Mouse (Mus musculus): ENCODE measurements around the gene Ggt5.
"Not testable (repeated sequence)": the region's sequence is repeated elsewhere in the genome, so short reads cannot be mapped to it uniquely, and the experiment has no call there.

The Ggt5 gene

GRCm38 (mm10) chr10:75589129-75589528, at the start of gene Ggt5:
Gene Ggt5 (plus strand): TSS chr10:75589340.
- no peak for DNase-seq (ENCODE audit: low spot score in 2 of 2)

- DNase-seq (ENCODE audit: low spot score in 2 of 2): no peak
Observed at GRCm38 (mm10) chr10:75547901-75548300, 41.2 kb upstream of the Ggt5 start.

- DNase-seq (ENCODE audit: low spot score in 2 of 2): peak in 1 of 2 experiments; percentile 29
Observed at GRCm38 (mm10) chr10:75548486-75548885, 40.7 kb upstream of the Ggt5 start.

GRCm38 (mm10) chr10:75549886-75550285, 39.3 kb upstream of the Ggt5 start:
- DNase-seq (ENCODE audit: low spot score in 2 of 2): no peak

GRCm38 (mm10) chr10:75551175-75551574, 38.0 kb upstream of the Ggt5 start:
- DNase-seq (ENCODE audit: low spot score in 2 of 2): no peak

- no peak for DNase-seq (ENCODE audit: low spot score in 2 of 2)
Observed at GRCm38 (mm10) chr10:75552106-75552505, 37.0 kb upstream of the Ggt5 start.

GRCm38 (mm10) chr10:75552701-75553450, 36.3 kb upstream of the Ggt5 start:
- no peak for DNase-seq (ENCODE audit: low spot score in 2 of 2)

- DNase-seq (ENCODE audit: low spot score in 2 of 2): no peak
Observed at GRCm38 (mm10) chr10:75554090-75554489, 35.0 kb upstream of the Ggt5 start.

- no peak for DNase-seq (ENCODE audit: low spot score in 2 of 2)
Observed at GRCm38 (mm10) chr10:75555557-75555956, 33.6 kb upstream of the Ggt5 start.

GRCm38 (mm10) chr10:75556026-75556425, 33.1 kb upstream of the Ggt5 start:
- DNase-seq (ENCODE audit: low spot score in 2 of 2): peak; percentile 63 to 82

- DNase-seq (ENCODE audit: low spot score in 2 of 2): peak in 1 of 2 experiments; percentile 65
Observed at GRCm38 (mm10) chr10:75558515-75558914, 30.6 kb upstream of the Ggt5 start.

- no peak for DNase-seq (ENCODE audit: low spot score in 2 of 2)
Observed at GRCm38 (mm10) chr10:75559041-75559675, 30.0 kb upstream of the Ggt5 start.

GRCm38 (mm10) chr10:75559676-75560548, 29.2 kb upstream of the Ggt5 start, which contains the start of gene Lrrc75b:
Gene Lrrc75b (minus strand): TSS chr10:75560330.
- DNase-seq (ENCODE audit: low spot score in 2 of 2): peak in 1 of 2 experiments; percentile 29

GRCm38 (mm10) chr10:75560549-75560899, 28.6 kb upstream of the Ggt5 start:
- DNase-seq (ENCODE audit: low spot score in 2 of 2): no peak

GRCm38 (mm10) chr10:75561071-75561654, 28.0 kb upstream of the Ggt5 start, which contains the start of gene Ggt1:
Gene Ggt1 (plus strand): TSS chr10:75561604.
- no peak for DNase-seq (ENCODE audit: low spot score in 2 of 2)

GRCm38 (mm10) chr10:75562596-75562995, 26.5 kb upstream of the Ggt5 start:
- no peak for DNase-seq (ENCODE audit: low spot score in 2 of 2)

- no peak for DNase-seq (ENCODE audit: low spot score in 2 of 2)
Observed at GRCm38 (mm10) chr10:75564687-75565265, 24.4 kb upstream of the Ggt5 start.

GRCm38 (mm10) chr10:75565436-75565835, 23.7 kb upstream of the Ggt5 start:
- DNase-seq (ENCODE audit: low spot score in 2 of 2): no peak

- no peak for DNase-seq (ENCODE audit: low spot score in 2 of 2)
Observed at GRCm38 (mm10) chr10:75565906-75566305, 23.2 kb upstream of the Ggt5 start.

- DNase-seq (ENCODE audit: low spot score in 2 of 2): no peak
Observed at GRCm38 (mm10) chr10:75566321-75566720, 22.8 kb upstream of the Ggt5 start.

- DNase-seq (ENCODE audit: low spot score in 2 of 2): not testable (repeated sequence)
Observed at GRCm38 (mm10) chr10:75566765-75567164, 22.4 kb upstream of the Ggt5 start.

Measured in left cerebral cortex, adult 9 months (tissue).